Mouse (Mus musculus) limb, embryonic 14.5 days (tissue): ENCODE measurements around the gene Lrg1. TPM values are rescaled to one million over a fixed set of nuclear protein-coding genes. Genes with fewer than 3 reads are reported as not detected.
A peak's percentile ranks its signal among the peaks of the same experiment; 100 is the strongest.

Experiments used
- ATAC-seq: fragments of 200-750 bp; cut with Nextera tagmentation; 2 replicates; pipeline ENCODE4 v1.8.0; 2017; ENCODE audit warnings: low read depth, moderate number of reproducible peaks, moderate TSS enrichment; ENCODE audit not compliant: low FRiP score
- DNase-seq: peaks from one replicate; pipeline ENCODE4 v3.0.0-alpha.2; 2015; ENCODE audit warnings: low spot score
- H3K27ac ChIP-seq: fragments of 300-500 bp; sonication (generic); replicated peaks from 2 replicates; pipeline ENCODE4 v1.5.1; 2014; ENCODE audit warnings: low read depth, mild to moderate bottlenecking, low read length, moderate library complexity, mixed read lengths
- H3K27me3 ChIP-seq: fragments of 300-500 bp; sonication (generic); 2 replicates; pipeline ENCODE4 v1.6.1; 2014; ENCODE audit warnings: low read length, mixed read lengths; ENCODE audit not compliant: control insufficient read depth, insufficient read depth
- H3K36me3 ChIP-seq: fragments of 300-500 bp; sonication (generic); 2 replicates; pipeline ENCODE4 v1.6.1; 2014; ENCODE audit warnings: mild to moderate bottlenecking, low read length, moderate library complexity, mixed read lengths; ENCODE audit not compliant: control insufficient read depth, insufficient read depth
- H3K4me1 ChIP-seq: fragments of 300-500 bp; sonication (generic); 2 replicates; pipeline ENCODE4 v1.6.1; 2014; ENCODE audit warnings: antibody characterized with exemption, low read length, mixed read lengths; ENCODE audit not compliant: control insufficient read depth, insufficient read depth
- H3K4me2 ChIP-seq: fragments of 300-500 bp; sonication (generic); replicated peaks from 2 replicates; pipeline ENCODE4 v1.6.1; 2014; ENCODE audit warnings: low read depth, mild to moderate bottlenecking, low read length, moderate library complexity; ENCODE audit not compliant: severe bottlenecking
- H3K4me3 ChIP-seq: fragments of 300-500 bp; sonication (generic); replicated peaks from 2 replicates; pipeline ENCODE4 v1.5.1; 2014; ENCODE audit warnings: low read length
- H3K9ac ChIP-seq: fragments of 300-500 bp; sonication (generic); 2 replicates; pipeline ENCODE4 v1.6.1; 2014; ENCODE audit warnings: mild to moderate bottlenecking, low read depth, low read length, moderate library complexity; ENCODE audit not compliant: severe bottlenecking
- H3K9me3 ChIP-seq: fragments of 300-500 bp; sonication (generic); 2 replicates; pipeline ENCODE4 v1.6.1; 2016; ENCODE audit warnings: low read length; ENCODE audit not compliant: control insufficient read depth
- POLR2A ChIP-seq: fragments of 200-500 bp; IDR thresholded peaks from 2 replicates; pipeline ENCODE4 v1.8.0; 2012; ENCODE audit warnings: inconsistent platforms, mild to moderate bottlenecking, moderate library complexity, borderline replicate concordance; ENCODE audit not compliant: insufficient read depth, insufficient read length; ENCODE audit errors: extremely low read depth
- WGBS: fragments of 180-500 bp; shearing (Covaris S2); extraction: QIAGEN DNeasy Blood & Tissue Kit; methylation state at CpG from one replicate; pipeline ENCODE4 v1.1.7; 2014; 5-methylcytosine and 5-hydroxymethylcytosine counted together
- polyA plus RNA-seq, 2 experiments: library from polyadenylated mRNA; depleted of rRNA in 1 of 2; stranded (reverse) in 1 of 2; unstranded in 1 of 2; fragments of >200 nt; fragmentation: Nextera tagmentation in 1 of 2; extraction: Ambion mirVana in 1 of 2; gene quantifications; 2 replicates each; pipeline versions ENCODE4 v1.2.1 to v1.2.3; 2012 to 2014

Gene Lrg1
- polyA plus RNA-seq, 2 experiments = 0.29 to 0.43 TPM

- Histone ChIP-seq H3K4me2 (peak overlapping the region; percentile 73; the same call in 1 of the 2 replicates), H3K9ac (no peak overlapping the region), H3K4me3 (0 out of 2 replicates have a peak overlapping the region, but pooled peaks have one; percentile 43), H3K4me1 (peaks cover 7% of the 10 kb centered on the region; the same call in 1 of the 2 replicates), H3K36me3 (no peaks in the 10 kb centered on the region), H3K27me3 (no peaks in the 10 kb centered on the region), H3K27ac (no peak overlapping the region), H3K9me3 (no peaks in the 10 kb centered on the region)
- DNase-seq (no peak), ATAC-seq (no peak)
- WGBS = 76% methylated on average over 6 of the region's 6 CpGs
- TF ChIP-seq POLR2A = no peak
These were observed 41.8 kb upstream of the Lrg1 start for GRCm38 (mm10) chr17:56163523-56164102.

GRCm38 (mm10) chr17:56162231-56162774 is 40.5 kb upstream of the Lrg1 start, which contains the start of gene Tnfaip8l1:
Gene Tnfaip8l1, plus strand, starts transcription at chr17:56162477.
- peak within 1 kb of the TSS; percentile 43 for H3K4me3 ChIP-seq
- no peaks in the 10 kb centered on the region for H3K27me3 ChIP-seq
- no peak for TF ChIP-seq POLR2A
- H3K9me3 ChIP-seq = no peaks in the 10 kb centered on the region
- under 1% methylated on average over 30 of the region's 30 CpGs for WGBS
- peak within 1 kb of the TSS; percentile 73 for H3K4me2 ChIP-seq
- H3K27ac ChIP-seq = no peak within 1 kb of the TSS
- H3K4me1 ChIP-seq = peaks cover 7% of the 10 kb centered on the region; the same call in 1 of the 2 replicates
- H3K36me3 ChIP-seq = no peaks in the 10 kb centered on the region
- DNase-seq (peak; percentile 94), ATAC-seq (peak; percentile 97)
- H3K9ac ChIP-seq = peak within 1 kb of the TSS; percentile 44

- H3K4me3 ChIP-seq = no peak overlapping the region
- no peak overlapping the region for H3K9ac ChIP-seq
- WGBS = under 1% methylated on average over 9 of the region's 9 CpGs
- no peaks in the 10 kb centered on the region for H3K36me3 ChIP-seq
- peaks cover 7% of the 10 kb centered on the region; the same call in 1 of the 2 replicates for H3K4me1 ChIP-seq
- no peak overlapping the region for H3K27ac ChIP-seq
- H3K27me3 ChIP-seq = no peaks in the 10 kb centered on the region
- DNase-seq (peak; percentile 51), ATAC-seq (peak; percentile 11; the same call in 1 of the 2 replicates)
- no peak overlapping the region for H3K4me2 ChIP-seq
- TF ChIP-seq POLR2A = no peak
- H3K9me3 ChIP-seq = no peaks in the 10 kb centered on the region
These were observed 37.9 kb upstream of the Lrg1 start for GRCm38 (mm10) chr17:56159729-56160128.

- no peak overlapping the region for H3K4me3 ChIP-seq
- no peak overlapping the region for H3K9ac ChIP-seq
- TF ChIP-seq POLR2A = no peak
- H3K4me2 ChIP-seq = no peak overlapping the region
- ATAC-seq (0 out of 2 replicates have a peak, but pooled peaks have one; percentile 5), DNase-seq (peak; percentile 38)
- peaks cover 19% of the 10 kb centered on the region for H3K27me3 ChIP-seq
- H3K9me3 ChIP-seq = no peaks in the 10 kb centered on the region
- H3K4me1 ChIP-seq = peaks cover 3% of the 10 kb centered on the region; the same call in 1 of the 2 replicates
- H3K27ac ChIP-seq = no peak overlapping the region
- WGBS = 37% methylated on average over 9 of the region's 9 CpGs
- no peaks in the 10 kb centered on the region for H3K36me3 ChIP-seq
These were observed 31.8 kb upstream of the Lrg1 start for GRCm38 (mm10) chr17:56153643-56154042.

- no peak overlapping the region for H3K4me2 ChIP-seq
- no peak for TF ChIP-seq POLR2A
- H3K4me3 ChIP-seq = no peak overlapping the region
- ATAC-seq (no peak), DNase-seq (no peak)
- 40% methylated on average over 2 of the region's 2 CpGs for WGBS
- H3K9ac ChIP-seq = no peak overlapping the region
- no peaks in the 10 kb centered on the region for H3K36me3 ChIP-seq
- H3K27ac ChIP-seq = no peak overlapping the region
- H3K27me3 ChIP-seq = peaks cover 48% of the 10 kb centered on the region
- peaks cover 3% of the 10 kb centered on the region; the same call in 1 of the 2 replicates for H3K4me1 ChIP-seq
- H3K9me3 ChIP-seq = no peaks in the 10 kb centered on the region
These were observed 28.1 kb upstream of the Lrg1 start for GRCm38 (mm10) chr17:56149897-56150296.
